Mouse (Mus musculus) stomach, postnatal 0 days (tissue): ENCODE data around the gene Syt6. TPM values are rescaled to one million over a fixed set of nuclear protein-coding genes. Genes with fewer than 3 reads are reported as not detected.

Experiments used
- ATAC-seq: fragments of 200-750 bp; cut with Nextera tagmentation; 2 replicates; pipeline ENCODE4 v1.8.0; 2017; ENCODE audit not compliant: low FRiP score, low TSS enrichment
- DNase-seq: peaks from one replicate; pipeline ENCODE4 v3.0.0-alpha.2; 2016; ENCODE audit warnings: low spot score
- H3K27ac ChIP-seq: fragments of 300-500 bp; sonication (generic); replicated peaks from 2 replicates; pipeline ENCODE4 v1.5.1; 2014; ENCODE audit warnings: mild to moderate bottlenecking, control low read depth
- H3K27me3 ChIP-seq: fragments of 300-500 bp; sonication (generic); 2 replicates; pipeline ENCODE4 v1.6.1; 2014; ENCODE audit warnings: low read length; ENCODE audit not compliant: control insufficient read depth, insufficient read depth
- H3K36me3 ChIP-seq: fragments of 300-500 bp; sonication (generic); 2 replicates; pipeline ENCODE4 v1.6.1; 2014; ENCODE audit warnings: low read length, mixed read lengths; ENCODE audit not compliant: control insufficient read depth, insufficient read depth
- H3K4me1 ChIP-seq: fragments of 300-500 bp; sonication (generic); replicated peaks from 2 replicates; pipeline ENCODE4 v1.6.1; 2014; ENCODE audit warnings: antibody characterized with exemption; ENCODE audit not compliant: control insufficient read depth, insufficient read depth
- H3K4me2 ChIP-seq: fragments of 300-500 bp; sonication (generic); replicated peaks from 2 replicates; pipeline ENCODE4 v1.6.1; 2014; ENCODE audit warnings: low read depth, mild to moderate bottlenecking, control low read depth, moderate library complexity
- H3K4me3 ChIP-seq: fragments of 300-500 bp; sonication (generic); 2 replicates; pipeline ENCODE4 v1.5.1; 2014; ENCODE audit warnings: low read depth, low read length, control low read depth
- H3K9ac ChIP-seq: fragments of 300-500 bp; sonication (generic); 2 replicates; pipeline ENCODE4 v1.6.1; 2014; ENCODE audit warnings: mild to moderate bottlenecking, low read length, control low read depth, mixed read lengths
- H3K9me3 ChIP-seq: fragments of 300-500 bp; sonication (generic); 2 replicates; pipeline ENCODE4 v1.6.1; 2016; ENCODE audit warnings: low read length; ENCODE audit not compliant: control insufficient read depth
- CTCF ChIP-seq: IDR thresholded peaks from 2 replicates; pipeline ENCODE4 v1.5.1; 2016; ENCODE audit warnings: antibody characterized with exemption, low read depth, mild to moderate bottlenecking, moderate library complexity
- EP300 ChIP-seq: optimal IDR thresholded peaks from 2 replicates; pipeline ENCODE3; 2016; ENCODE audit warnings: antibody characterized with exemption
- WGBS: fragments of 180-500 bp; shearing (Covaris S2); extraction: QIAGEN DNeasy Blood & Tissue Kit; methylation state at CpG from one replicate; pipeline ENCODE4 v1.1.7; 2014; 5-methylcytosine and 5-hydroxymethylcytosine counted together
- polyA plus RNA-seq: library from polyadenylated mRNA; unstranded; fragments of >200 nt; fragmentation: Nextera tagmentation; extraction: Ambion mirVana; gene quantifications from 2 replicates; pipeline ENCODE4 v1.2.1, GENCODE M21; 2015

Syt6 gene
- polyA plus RNA-seq, 1 experiment from 2014 or later: 0.64 TPM

- DNase-seq (no peak), ATAC-seq (no peak)
- no peaks in the 10 kb centered on the region for H3K36me3 ChIP-seq
- no peaks in the 10 kb centered on the region for H3K27me3 ChIP-seq
- H3K4me3 ChIP-seq: no peak overlapping the region
- TF ChIP-seq CTCF: no peak
- TF ChIP-seq EP300: no peak
- H3K4me1 ChIP-seq: no peaks in the 10 kb centered on the region
- H3K27ac ChIP-seq: no peak overlapping the region
- 44% methylated on average over 2 of the region's 2 CpGs for WGBS
- no peak overlapping the region for H3K4me2 ChIP-seq
- H3K9me3 ChIP-seq: no peaks in the 10 kb centered on the region
- no peak overlapping the region for H3K9ac ChIP-seq
Observed at GRCm38 (mm10) chr3:103546166-103546565, 28.9 kb upstream of the Syt6 start.

GRCm38 (mm10) chr3:103546626-103547025, 28.4 kb upstream of the Syt6 start:
- Histone ChIP-seq H3K9ac (no peak overlapping the region), H3K4me1 (no peaks in the 10 kb centered on the region), H3K27me3 (no peaks in the 10 kb centered on the region), H3K4me2 (no peak overlapping the region), H3K36me3 (no peaks in the 10 kb centered on the region), H3K27ac (no peak overlapping the region), H3K4me3 (no peak overlapping the region), H3K9me3 (no peaks in the 10 kb centered on the region)
- 50% methylated on average over 3 of the region's 3 CpGs for WGBS
- ATAC-seq (no peak), DNase-seq (no peak)
- no peak for TF ChIP-seq CTCF
- TF ChIP-seq EP300: no peak

DNA sequence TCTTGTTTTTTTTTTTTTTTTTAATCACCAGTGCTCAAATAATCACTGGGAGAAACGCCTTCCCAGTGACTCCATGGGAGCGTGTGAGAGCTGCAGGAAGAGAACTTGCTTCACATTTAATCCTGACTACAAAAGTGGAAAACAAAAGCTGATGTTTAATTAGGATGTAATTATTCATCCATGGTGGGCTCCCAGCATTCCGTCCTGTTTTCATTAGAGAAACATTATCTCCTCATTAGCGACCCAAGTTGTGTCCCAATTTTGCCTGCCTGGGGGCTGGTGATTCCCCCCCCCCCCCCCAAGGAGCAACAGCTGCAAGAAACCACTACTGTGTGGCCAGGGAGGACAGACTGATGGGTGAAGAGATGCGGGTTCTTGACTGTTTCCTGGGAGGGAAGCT, 24.8 kb upstream of the Syt6 start:
- Histone ChIP-seq H3K27ac (no peak overlapping the region), H3K4me2 (no peak overlapping the region), H3K9me3 (no peaks in the 10 kb centered on the region), H3K9ac (no peak overlapping the region), H3K4me1 (no peaks in the 10 kb centered on the region), H3K27me3 (no peaks in the 10 kb centered on the region), H3K4me3 (no peak overlapping the region), H3K36me3 (no peaks in the 10 kb centered on the region)
- DNase-seq (no peak), ATAC-seq (no peak)
- WGBS: 72% methylated on average over 5 of the region's 5 CpGs
- TF ChIP-seq EP300: no peak

GRCm38 (mm10) chr3:103567226-103567625, 7.8 kb upstream of the Syt6 start:
- no peak for DNase-seq
- ATAC-seq: no peak
- Histone ChIP-seq H3K4me2 (no peak overlapping the region), H3K4me1 (no peaks in the 10 kb centered on the region), H3K9ac (no peak overlapping the region), H3K27ac (no peak overlapping the region), H3K36me3 (no peaks in the 10 kb centered on the region), H3K9me3 (no peaks in the 10 kb centered on the region), H3K27me3 (no peaks in the 10 kb centered on the region), H3K4me3 (no peak overlapping the region)
- 58% methylated on average over 3 of the region's 3 CpGs for WGBS
- TF ChIP-seq CTCF (no peak), EP300 (no peak)

- no peak overlapping the region for H3K27ac ChIP-seq
- no peaks in the 10 kb centered on the region for H3K4me1 ChIP-seq
- no peak for ATAC-seq
- TF ChIP-seq EP300 (no peak), CTCF (no peak)
- H3K9me3 ChIP-seq: no peaks in the 10 kb centered on the region
- DNase-seq: no peak
- H3K27me3 ChIP-seq: peaks cover 21% of the 10 kb centered on the region
- H3K36me3 ChIP-seq: no peaks in the 10 kb centered on the region
- H3K9ac ChIP-seq: no peak overlapping the region
- H3K4me2 ChIP-seq: no peak overlapping the region
- 66% methylated on average over 4 of the region's 4 CpGs for WGBS
- H3K4me3 ChIP-seq: no peak overlapping the region
Observed at GRCm38 (mm10) chr3:103572526-103572925, 2.5 kb upstream of the Syt6 start.

DNA sequence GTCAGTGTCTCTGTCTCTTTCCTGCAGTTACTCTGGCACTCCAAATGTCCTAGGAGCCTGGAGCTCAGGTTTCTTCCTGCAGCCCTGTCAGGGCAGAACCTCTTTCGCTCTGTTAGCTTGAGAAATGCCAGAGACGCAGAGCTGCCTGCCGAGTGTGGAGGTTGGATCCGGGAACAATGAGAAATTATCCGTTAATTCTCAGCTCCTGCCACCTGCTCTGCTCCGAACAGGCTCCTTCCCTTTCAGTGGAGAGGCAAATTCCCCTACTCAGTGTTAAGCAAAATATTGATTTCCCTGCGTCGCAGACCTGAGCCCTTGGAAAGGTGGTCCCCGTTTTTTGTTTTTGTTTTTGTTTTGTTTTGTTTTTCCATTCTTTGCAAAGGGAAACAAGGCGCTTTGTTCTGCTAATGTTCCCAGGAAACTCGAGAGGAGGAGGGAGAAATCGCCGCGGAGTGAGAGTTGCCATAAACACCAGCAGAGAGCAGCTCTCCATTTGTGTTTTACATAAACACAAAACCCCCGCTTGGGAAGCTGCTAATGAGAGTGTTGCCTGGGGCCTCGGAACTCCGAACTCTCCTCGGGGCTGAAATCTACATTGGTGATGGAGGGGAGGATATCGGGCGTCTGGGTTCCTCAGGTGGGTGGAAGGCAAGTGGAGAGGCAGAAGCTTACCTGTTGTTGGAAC, 1.8 kb upstream of the Syt6 start:
- Histone ChIP-seq H3K36me3 (no peaks in the 10 kb centered on the region), H3K4me2 (no peak overlapping the region), H3K27me3 (peaks cover 21% of the 10 kb centered on the region), H3K4me1 (no peaks in the 10 kb centered on the region), H3K27ac (no peak overlapping the region), H3K4me3 (no peak overlapping the region), H3K9ac (no peak overlapping the region), H3K9me3 (no peaks in the 10 kb centered on the region)
- 3% methylated on average over 20 of the region's 20 CpGs for WGBS
- TF ChIP-seq CTCF (no peak), EP300 (no peak)
- no peak for ATAC-seq
- no peak for DNase-seq
